Mouse (Mus musculus) spleen, postnatal 4 days (tissue): Measurements from ENCODE around the gene Spon2.

Source experiments
- DNase-seq, 2 experiments: peaks; one replicate each; pipeline ENCODE4 v3.0.0; 2022; ENCODE audit warnings: low spot score in 2 of 2

Spon2 gene

DNA sequence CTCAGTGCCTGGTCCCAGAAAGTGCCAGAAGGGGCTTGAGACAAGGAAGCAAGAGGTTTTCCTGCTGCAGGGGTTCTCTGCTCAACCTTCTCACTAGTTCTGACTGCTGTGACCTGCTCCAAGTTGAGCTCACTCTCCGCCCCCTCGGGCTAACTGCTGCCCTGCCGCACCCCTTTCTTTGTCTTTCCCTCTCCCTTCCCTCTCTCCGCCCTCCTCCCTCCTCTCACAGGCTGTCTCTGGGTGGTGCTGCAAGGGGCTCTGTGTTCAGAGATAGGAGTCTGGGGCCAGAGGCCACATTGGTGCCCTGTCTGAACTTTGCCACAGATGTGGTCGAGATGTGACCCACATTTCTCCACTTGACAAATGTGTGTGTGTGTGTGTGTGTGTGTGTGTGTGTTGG, at the start of gene Spon2:
Gene Spon2, minus strand, starts transcription at position 375 of the 400 bp plus-strand sequence.
- peak in 1 of 2 experiments; percentile 34 for DNase-seq

DNA sequence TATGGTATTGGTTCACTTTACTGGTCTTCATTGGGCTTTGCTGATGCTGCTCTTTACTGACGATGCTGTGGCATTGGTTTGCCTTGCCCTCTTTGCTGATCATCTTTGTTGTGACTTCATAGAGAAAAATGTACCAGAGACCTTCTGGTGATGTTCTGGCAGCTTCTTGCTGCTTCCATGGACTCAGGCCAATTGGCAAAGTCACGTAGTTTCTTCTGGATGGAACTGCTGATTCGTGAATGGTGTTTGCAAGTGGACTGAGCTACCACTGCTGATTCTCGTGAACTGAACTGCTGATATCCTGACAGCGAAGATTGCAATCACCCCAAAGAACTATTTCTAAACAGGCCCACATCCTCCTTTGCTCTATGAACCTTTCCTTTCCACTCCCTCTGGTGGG, 36.2 kb upstream of the Spon2 start:
- no peak for DNase-seq

DNA sequence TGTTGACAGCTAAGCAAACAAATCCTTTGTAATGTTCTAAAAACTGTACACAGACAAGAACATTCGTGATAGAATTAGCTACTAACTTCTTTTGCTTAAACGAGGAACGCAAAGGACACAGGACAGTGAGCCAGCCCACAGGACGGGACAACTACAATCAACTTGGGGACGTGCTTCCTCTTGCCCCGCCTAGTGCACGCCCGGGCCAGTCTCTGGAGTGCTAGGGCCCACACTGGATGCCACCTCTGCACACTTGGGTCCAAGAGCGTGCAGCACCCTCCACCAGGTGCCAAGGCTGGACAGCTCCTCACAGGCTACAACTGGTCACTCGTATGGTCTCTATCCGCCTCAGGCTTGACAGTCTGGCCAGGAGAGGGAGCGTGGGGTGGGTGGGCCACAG, 29.9 kb upstream of the Spon2 start:
- no peak for DNase-seq

- no peak for DNase-seq
These were observed 29.1 kb upstream of the Spon2 start for GRCm38 (mm10) chr5:33247387-33247786.

DNA sequence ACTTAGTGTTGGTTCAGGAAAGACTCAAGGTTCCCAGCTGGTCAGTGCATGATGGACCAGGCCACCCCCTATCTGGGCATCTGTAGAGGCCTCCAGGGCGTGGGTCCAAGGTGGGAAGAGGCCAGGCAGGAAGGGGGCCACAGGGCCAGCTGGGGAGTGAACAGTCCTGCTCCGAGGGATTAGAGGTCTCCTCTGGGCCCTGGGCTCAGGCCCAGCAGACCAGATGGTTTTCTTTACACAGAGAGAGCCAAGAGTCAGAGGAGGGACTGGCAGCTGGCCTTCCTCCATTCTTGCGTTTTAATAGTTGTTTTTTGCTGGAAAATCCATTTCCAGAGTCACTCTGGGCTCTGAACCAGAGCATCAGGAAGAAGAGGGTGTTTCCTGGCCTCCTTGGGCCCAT, 27.4 kb upstream of the Spon2 start:
- no peak for DNase-seq

GRCm38 (mm10) chr5:33244377-33244920, 26.2 kb upstream of the Spon2 start:
- DNase-seq: no peak

DNA sequence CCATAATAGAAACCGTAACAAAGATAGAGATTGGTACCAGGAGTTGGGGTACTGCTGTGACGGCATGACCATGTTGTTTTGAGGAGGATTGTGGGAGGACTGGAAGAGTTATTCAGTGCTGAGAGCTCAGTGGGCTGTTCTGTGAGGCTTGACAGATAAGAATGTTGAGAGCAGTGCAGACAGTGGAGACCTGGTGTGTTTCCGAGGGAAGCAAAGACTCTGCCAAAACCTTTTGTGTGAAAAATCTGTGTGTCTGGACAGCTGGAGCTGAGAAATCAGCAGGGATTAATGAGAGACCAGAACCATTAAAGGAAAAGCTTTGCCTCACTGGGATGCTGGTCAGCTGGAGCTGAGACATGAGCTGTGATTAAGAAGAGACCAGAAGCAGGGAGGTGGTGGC, 21.7 kb upstream of the Spon2 start:
- DNase-seq: no peak

DNA sequence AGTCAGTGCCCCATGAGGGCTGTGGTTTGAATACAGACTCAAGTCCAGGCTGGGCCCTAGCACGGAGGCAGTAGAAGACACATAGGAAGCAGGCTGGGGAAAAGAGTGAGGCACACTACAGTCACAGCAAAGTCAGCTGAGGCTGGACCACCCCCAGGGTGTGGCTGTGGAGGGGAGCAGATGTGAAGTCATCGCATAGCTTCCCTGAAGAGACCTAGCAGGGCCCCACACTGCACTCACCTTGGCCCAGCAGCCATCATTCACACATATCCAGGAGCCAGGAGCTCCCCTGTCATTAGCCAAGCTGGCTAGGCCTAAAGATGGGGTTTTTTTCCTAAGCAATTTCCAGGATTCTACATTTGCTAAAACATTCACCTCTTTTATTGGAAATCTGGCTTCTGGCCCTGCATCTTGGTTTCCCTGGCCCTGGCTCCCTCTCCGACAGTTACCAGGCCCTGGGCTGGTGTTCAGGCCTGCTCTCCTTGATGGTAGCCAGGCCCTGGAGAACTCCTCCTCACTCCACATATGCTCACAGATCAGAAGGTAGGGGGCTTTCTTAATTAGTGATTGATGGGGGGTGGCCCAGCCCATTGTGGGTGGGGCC, 21.0 kb upstream of the Spon2 start:
- no peak for DNase-seq

DNA sequence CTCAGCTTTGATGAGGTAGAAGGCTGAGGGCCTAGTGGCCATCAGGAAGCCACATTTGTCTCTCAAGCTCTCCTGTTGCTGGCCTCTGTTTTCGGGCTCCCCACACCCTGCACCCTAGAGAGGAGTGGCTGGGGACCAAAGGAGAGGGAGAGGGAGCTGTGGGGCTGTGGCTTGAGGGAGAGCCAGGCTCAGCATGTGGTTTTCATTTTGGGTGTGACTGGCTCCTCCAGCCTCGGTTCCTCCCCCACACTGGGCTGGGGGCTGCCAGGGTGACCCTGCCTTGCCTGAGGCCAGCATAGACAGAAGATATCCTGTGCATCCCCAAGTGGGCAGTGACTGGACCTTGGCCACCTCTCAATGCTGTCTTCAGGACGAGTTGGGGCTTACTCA, 20.0 kb upstream of the Spon2 start:
- no peak for DNase-seq

DNA sequence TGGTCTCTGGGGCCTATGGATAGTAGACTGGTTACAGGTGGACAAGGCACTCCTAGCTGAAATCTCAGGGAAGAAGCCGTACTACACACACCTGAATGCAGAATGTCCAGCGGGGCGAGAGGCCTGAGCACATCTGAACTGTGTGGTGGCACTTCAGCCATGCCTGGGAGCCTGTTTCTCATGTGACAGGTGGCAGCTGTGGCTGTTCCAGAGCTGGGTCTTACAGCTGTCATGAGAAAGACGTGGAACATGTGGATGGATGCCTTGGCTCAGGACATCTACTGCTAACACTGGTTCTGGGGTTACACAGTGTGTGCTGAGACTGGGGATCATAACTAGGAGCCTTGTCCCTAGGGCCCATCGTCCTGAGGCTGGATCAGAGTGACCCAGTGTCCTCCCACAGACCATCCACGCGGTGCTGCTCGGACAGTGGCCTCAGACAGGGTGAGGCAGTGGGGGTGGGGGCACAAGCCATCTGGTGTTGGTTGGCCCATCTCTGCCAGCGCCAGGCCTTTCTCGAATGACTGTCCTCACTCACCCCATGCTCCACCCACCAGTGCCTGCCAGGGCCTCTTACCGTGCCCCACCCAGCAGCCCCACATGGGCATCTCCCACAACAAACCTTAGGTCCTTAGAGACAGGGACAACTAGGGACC, 19.5 kb upstream of the Spon2 start:
- DNase-seq: no peak

GRCm38 (mm10) chr5:33234391-33235031, 16.3 kb upstream of the Spon2 start:
- no peak for DNase-seq

GRCm38 (mm10) chr5:33232791-33233190, 14.5 kb upstream of the Spon2 start:
- DNase-seq: no peak

DNA sequence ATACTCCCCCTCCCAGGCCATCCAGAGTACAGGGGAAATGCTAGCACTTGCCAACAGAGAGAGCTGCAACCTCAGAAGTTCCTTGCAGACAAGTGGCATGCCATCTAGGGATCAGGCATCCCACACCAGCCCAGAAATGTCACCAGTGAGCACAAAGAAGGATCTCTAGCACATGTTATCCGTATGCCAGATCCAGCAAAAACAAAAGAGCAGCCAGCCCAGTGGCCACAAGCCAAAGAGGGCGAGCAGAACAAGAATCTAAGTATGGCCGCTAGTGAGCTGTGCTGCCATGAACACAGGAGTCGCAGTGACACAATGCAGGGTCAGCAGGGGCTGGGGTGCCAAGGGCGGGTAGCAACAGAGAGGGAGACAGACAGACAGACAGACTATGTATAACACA, 12.0 kb upstream of the Spon2 start:
- no peak for DNase-seq

- no peak for DNase-seq
These were observed 10.2 kb upstream of the Spon2 start for GRCm38 (mm10) chr5:33228428-33228827.

GRCm38 (mm10) chr5:33225673-33226072, 7.4 kb upstream of the Spon2 start:
- DNase-seq: no peak

DNA sequence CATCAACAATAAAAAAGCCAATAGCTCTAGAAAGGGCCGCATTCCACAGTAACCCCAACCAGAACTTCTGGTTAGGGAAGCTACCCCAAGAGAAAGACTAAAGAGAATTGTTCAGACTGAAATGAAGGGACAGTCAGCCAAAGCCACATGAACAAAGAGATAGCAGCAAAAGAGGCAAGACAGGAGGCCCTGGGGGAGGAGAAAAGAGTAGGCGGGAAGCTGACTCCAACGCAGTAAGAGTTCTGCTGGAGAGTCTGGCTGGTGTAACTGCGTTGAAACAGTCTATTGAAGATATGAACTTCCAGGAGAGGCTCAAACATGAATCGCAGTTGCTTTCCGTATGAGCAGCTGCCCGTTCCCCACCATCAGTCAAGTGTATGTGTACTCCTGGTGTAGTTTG, 6.2 kb upstream of the Spon2 start:
- no peak for DNase-seq

DNA sequence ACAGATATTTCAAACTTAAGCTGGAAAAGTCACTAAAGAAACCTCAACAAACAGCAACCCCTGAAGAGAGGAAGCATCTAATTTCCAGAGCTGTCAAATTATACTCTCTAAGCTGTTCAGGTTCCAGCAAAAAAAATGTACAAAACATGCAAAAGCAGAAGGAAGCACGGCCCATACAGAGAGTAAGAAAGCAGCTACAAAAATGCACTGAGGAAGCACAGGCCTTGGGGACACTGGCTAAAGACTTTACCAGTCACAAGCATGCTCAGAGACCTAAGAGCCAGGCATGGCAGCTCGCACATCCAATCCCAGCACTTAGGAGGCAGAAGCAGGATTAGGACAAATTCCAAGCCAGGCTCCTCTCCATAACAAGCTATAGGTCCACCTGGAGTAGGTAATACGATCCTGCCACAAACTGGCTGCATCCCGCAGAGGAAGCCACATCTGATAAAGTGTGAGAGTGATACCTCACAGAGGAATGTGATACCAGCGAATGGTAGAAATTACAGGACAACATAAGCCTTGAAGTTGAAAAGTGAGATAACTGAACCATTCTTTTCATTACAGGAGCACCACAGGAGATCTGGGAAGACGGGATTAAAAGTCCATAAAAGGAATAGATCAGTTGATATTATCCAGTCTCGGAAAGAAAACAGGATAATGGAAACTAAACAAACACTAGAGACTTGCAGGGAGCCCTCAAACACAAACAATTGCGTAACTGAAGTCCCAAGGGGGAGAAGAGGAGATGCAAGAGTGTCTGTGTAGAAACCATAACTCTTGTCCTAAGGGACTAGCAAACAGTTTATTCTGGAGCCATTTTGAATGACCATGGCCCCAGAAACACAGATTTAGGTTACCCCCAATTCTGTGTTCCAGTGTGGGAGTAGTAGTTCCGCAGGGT, 4.8 kb upstream of the Spon2 start:
- no peak for DNase-seq

GRCm38 (mm10) chr5:33222389-33222788, 4.1 kb upstream of the Spon2 start:
- no peak for DNase-seq

GRCm38 (mm10) chr5:33220350-33221044, 2.2 kb upstream of the Spon2 start:
- no peak for DNase-seq

DNA sequence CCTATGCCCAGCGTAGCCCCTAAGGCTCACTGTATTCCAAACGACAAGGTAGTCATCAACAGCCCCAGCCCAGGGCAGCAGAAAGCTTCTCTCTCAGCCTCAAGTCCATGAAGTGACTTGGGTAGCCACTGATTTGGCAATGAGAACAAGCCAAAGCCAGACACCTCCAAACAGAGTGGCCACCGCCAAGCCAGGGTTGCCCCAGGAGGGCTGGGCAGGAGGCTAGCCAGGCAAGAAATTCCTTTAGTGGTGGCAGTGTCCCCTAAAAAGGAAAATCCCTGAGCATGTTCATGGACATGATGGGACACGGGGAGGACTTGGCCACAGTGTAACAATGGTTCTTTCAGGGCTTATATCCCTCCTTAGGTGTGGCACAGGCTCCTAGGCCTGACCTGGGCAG, 1.6 kb upstream of the Spon2 start:
- no peak for DNase-seq

DNA sequence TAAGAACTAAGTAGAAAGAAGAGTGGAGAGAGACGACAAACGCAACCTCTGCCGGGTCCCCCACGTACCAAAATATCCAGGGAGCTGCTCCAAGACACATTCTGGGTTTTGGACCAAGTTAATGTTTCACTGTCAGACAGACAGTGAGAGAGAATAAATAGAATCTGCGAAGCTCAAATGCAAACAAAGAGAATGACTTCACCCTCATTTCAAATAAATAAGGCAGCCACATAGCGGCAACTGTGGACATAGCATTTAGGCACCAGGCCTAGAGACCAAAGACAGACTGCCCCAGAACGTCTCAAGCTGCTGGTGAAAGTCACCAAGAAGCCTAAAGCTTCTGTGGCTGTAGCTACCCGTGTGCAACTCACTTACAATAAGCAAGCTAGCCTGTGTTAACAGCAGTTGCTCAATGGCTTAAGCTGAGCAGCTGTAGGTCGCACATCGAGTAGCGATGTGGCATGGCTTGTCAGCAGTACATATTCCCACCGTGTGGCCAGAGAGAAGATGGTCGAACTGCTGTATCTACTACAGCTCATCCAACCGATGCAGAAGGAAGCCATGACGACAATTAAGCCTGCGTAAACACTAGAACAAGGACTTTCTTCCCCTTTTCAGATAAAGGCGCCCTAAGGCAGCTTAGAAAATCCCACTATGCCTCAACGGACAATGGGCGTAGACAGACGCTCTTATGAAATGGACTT, 643 bp upstream of the Spon2 start:
- DNase-seq: no peak
